Mouse (Mus musculus): Measurements from ENCODE around the gene Ehf. TPM values are rescaled to one million over a fixed set of nuclear protein-coding genes. Genes with fewer than 3 reads are reported as not detected.

The Ehf gene
- polyA plus RNA-seq, 1 experiment from 2014 or later, result 0.20 TPM

GRCm38 (mm10) chr2:103294526-103294925, 8.6 kb downstream of the Ehf start:
- H3K27ac ChIP-seq (replicated peaks), result no peak overlapping the region
- no peak for ATAC-seq (ENCODE audit: insufficient read depth)
- no peaks in the 10 kb centered on the region for H3K9me3 ChIP-seq (replicated peaks)
- H3K36me3 ChIP-seq (replicated peaks), result no peaks in the 10 kb centered on the region
- 35% methylated on average over 3 of the region's 3 CpGs for WGBS (ENCODE audit: insufficient replicate concordance)
- H3K4me3 ChIP-seq (replicated peaks), result no peak overlapping the region
- H3K4me1 ChIP-seq (replicated peaks), result peaks cover 17% of the 10 kb centered on the region
- no peak overlapping the region for H3K9ac ChIP-seq
- H3K27me3 ChIP-seq, result no peaks in the 10 kb centered on the region; the same call in 1 of the 2 replicates
- no peak overlapping the region for H3K4me2 ChIP-seq

GRCm38 (mm10) chr2:103293751-103294150, 9.3 kb downstream of the Ehf start:
- no peak overlapping the region for H3K4me2 ChIP-seq
- H3K36me3 ChIP-seq (replicated peaks), result no peaks in the 10 kb centered on the region
- peaks cover 10% of the 10 kb centered on the region for H3K4me1 ChIP-seq (replicated peaks)
- ATAC-seq (ENCODE audit: insufficient read depth), result no peak
- H3K27ac ChIP-seq (replicated peaks), result no peak overlapping the region
- H3K9ac ChIP-seq, result no peak overlapping the region
- WGBS (ENCODE audit: insufficient replicate concordance), result 67% methylated on average over 5 of the region's 5 CpGs
- H3K4me3 ChIP-seq (replicated peaks), result no peak overlapping the region
- no peaks in the 10 kb centered on the region for H3K9me3 ChIP-seq (replicated peaks)
- H3K27me3 ChIP-seq, result no peaks in the 10 kb centered on the region; the same call in 1 of the 2 replicates

GRCm38 (mm10) chr2:103293214-103293613, 9.9 kb downstream of the Ehf start:
- no peak overlapping the region for H3K4me2 ChIP-seq
- ATAC-seq (ENCODE audit: insufficient read depth), result no peak
- H3K36me3 ChIP-seq (replicated peaks), result no peaks in the 10 kb centered on the region
- H3K27ac ChIP-seq (replicated peaks), result no peak overlapping the region
- H3K27me3 ChIP-seq, result no peaks in the 10 kb centered on the region; the same call in 1 of the 2 replicates
- H3K9me3 ChIP-seq (replicated peaks), result no peaks in the 10 kb centered on the region
- no peak overlapping the region for H3K4me3 ChIP-seq (replicated peaks)
- H3K4me1 ChIP-seq (replicated peaks), result peaks cover 4% of the 10 kb centered on the region; the same call in 1 of the 2 replicates
- WGBS (ENCODE audit: insufficient replicate concordance), result 47% methylated on average over 3 of the region's 3 CpGs
- no peak overlapping the region for H3K9ac ChIP-seq

- Histone ChIP-seq H3K27me3 (peaks cover 3% of the 10 kb centered on the region; the same call in 1 of the 2 replicates), H3K9ac (no peak overlapping the region), H3K9me3 (replicated peaks) (no peaks in the 10 kb centered on the region), H3K36me3 (replicated peaks) (no peaks in the 10 kb centered on the region), H3K4me2 (no peak overlapping the region), H3K4me3 (replicated peaks) (no peak overlapping the region), H3K4me1 (replicated peaks) (no peaks in the 10 kb centered on the region), H3K27ac (replicated peaks) (no peak overlapping the region)
- no peak for ATAC-seq (ENCODE audit: insufficient read depth)
- WGBS (ENCODE audit: insufficient replicate concordance), result 29% methylated on average over 2 of the region's 2 CpGs
Observed at GRCm38 (mm10) chr2:103290705-103291269, 12.3 kb downstream of the Ehf start.

- Histone ChIP-seq H3K4me3 (replicated peaks) (no peak overlapping the region), H3K4me2 (no peak overlapping the region), H3K9me3 (replicated peaks) (no peaks in the 10 kb centered on the region), H3K9ac (no peak overlapping the region), H3K36me3 (replicated peaks) (no peaks in the 10 kb centered on the region), H3K27ac (replicated peaks) (no peak overlapping the region), H3K27me3 (peaks cover 3% of the 10 kb centered on the region; the same call in 1 of the 2 replicates), H3K4me1 (replicated peaks) (0 out of 2 replicates have a peak, but pooled peaks cover 2% of the 10 kb centered on the region)
- 59% methylated on average over 3 of the region's 3 CpGs for WGBS (ENCODE audit: insufficient replicate concordance)
- no peak for ATAC-seq (ENCODE audit: insufficient read depth)
Observed at GRCm38 (mm10) chr2:103290167-103290566, 12.9 kb downstream of the Ehf start.

- H3K9me3 ChIP-seq (replicated peaks), result no peaks in the 10 kb centered on the region
- WGBS (ENCODE audit: insufficient replicate concordance), result 63% methylated on average over 7 of the region's 7 CpGs
- H3K9ac ChIP-seq, result no peak overlapping the region
- 0 out of 2 replicates have a peak, but pooled peaks cover 2% of the 10 kb centered on the region for H3K4me1 ChIP-seq (replicated peaks)
- H3K4me3 ChIP-seq (replicated peaks), result no peak overlapping the region
- peaks cover 3% of the 10 kb centered on the region; the same call in 1 of the 2 replicates for H3K27me3 ChIP-seq
- no peak overlapping the region for H3K4me2 ChIP-seq
- no peak for ATAC-seq (ENCODE audit: insufficient read depth)
- H3K36me3 ChIP-seq (replicated peaks), result no peaks in the 10 kb centered on the region
- H3K27ac ChIP-seq (replicated peaks), result no peak overlapping the region
Observed at GRCm38 (mm10) chr2:103289407-103289950, 13.6 kb downstream of the Ehf start.

GRCm38 (mm10) chr2:103287716-103288115, 15.4 kb downstream of the Ehf start:
- no peak overlapping the region for H3K9ac ChIP-seq
- WGBS (ENCODE audit: insufficient replicate concordance), result 69% methylated on average over 5 of the region's 5 CpGs
- ATAC-seq (ENCODE audit: insufficient read depth), result no peak
- H3K36me3 ChIP-seq (replicated peaks), result no peaks in the 10 kb centered on the region
- 0 out of 2 replicates have a peak, but pooled peaks cover 2% of the 10 kb centered on the region for H3K4me1 ChIP-seq (replicated peaks)
- H3K27ac ChIP-seq (replicated peaks), result no peak overlapping the region
- no peaks in the 10 kb centered on the region for H3K9me3 ChIP-seq (replicated peaks)
- H3K4me3 ChIP-seq (replicated peaks), result no peak overlapping the region
- H3K4me2 ChIP-seq, result no peak overlapping the region
- peaks cover 3% of the 10 kb centered on the region for H3K27me3 ChIP-seq

- Histone ChIP-seq H3K4me2 (no peak overlapping the region), H3K9ac (no peak overlapping the region)
Observed at GRCm38 (mm10) chr2:103285561-103285960, 17.5 kb downstream of the Ehf start.

GRCm38 (mm10) chr2:103283730-103284129, 19.3 kb downstream of the Ehf start:
- H3K36me3 ChIP-seq (replicated peaks), result no peaks in the 10 kb centered on the region
- no peak overlapping the region for H3K27ac ChIP-seq (replicated peaks)
- H3K9ac ChIP-seq, result no peak overlapping the region
- ATAC-seq (ENCODE audit: insufficient read depth), result no peak
- H3K4me1 ChIP-seq (replicated peaks), result 0 out of 2 replicates have a peak, but pooled peaks cover 2% of the 10 kb centered on the region
- H3K4me2 ChIP-seq, result no peak overlapping the region
- 60% methylated on average over 8 of the region's 8 CpGs for WGBS (ENCODE audit: insufficient replicate concordance)
- peaks cover 3% of the 10 kb centered on the region for H3K27me3 ChIP-seq
- H3K4me3 ChIP-seq (replicated peaks), result no peak overlapping the region
- no peaks in the 10 kb centered on the region for H3K9me3 ChIP-seq (replicated peaks)

More at GRCm38 (mm10) chr2:103285561-103285960, 17.5 kb downstream of the Ehf start:
- Histone ChIP-seq H3K36me3 (replicated peaks) (no peaks in the 10 kb centered on the region), H3K27me3 (peaks cover 3% of the 10 kb centered on the region), H3K4me1 (replicated peaks) (0 out of 2 replicates have a peak, but pooled peaks cover 2% of the 10 kb centered on the region), H3K9me3 (replicated peaks) (no peaks in the 10 kb centered on the region), H3K4me3 (replicated peaks) (no peak overlapping the region), H3K27ac (replicated peaks) (no peak overlapping the region)
- 34% methylated on average over 2 of the region's 2 CpGs for WGBS (ENCODE audit: insufficient replicate concordance)
- no peak for ATAC-seq (ENCODE audit: insufficient read depth)

- 16% methylated on average over 8 of the region's 8 CpGs for WGBS (ENCODE audit: insufficient replicate concordance)
Observed at GRCm38 (mm10) chr2:103282184-103282750, 20.8 kb downstream of the Ehf start.

GRCm38 (mm10) chr2:103279927-103280326, 23.2 kb downstream of the Ehf start:
- Histone ChIP-seq H3K4me3 (replicated peaks) (no peak overlapping the region), H3K9ac (no peak overlapping the region), H3K4me2 (no peak overlapping the region), H3K4me1 (replicated peaks) (no peaks in the 10 kb centered on the region), H3K27me3 (no peaks in the 10 kb centered on the region; the same call in 1 of the 2 replicates), H3K27ac (replicated peaks) (no peak overlapping the region), H3K9me3 (replicated peaks) (no peaks in the 10 kb centered on the region), H3K36me3 (replicated peaks) (no peaks in the 10 kb centered on the region)
- WGBS (ENCODE audit: insufficient replicate concordance), result 65% methylated on average over 1 of the region's 1 CpGs
- ATAC-seq (ENCODE audit: insufficient read depth), result no peak

More at GRCm38 (mm10) chr2:103282184-103282750, 20.8 kb downstream of the Ehf start:
- Histone ChIP-seq H3K36me3 (replicated peaks) (no peaks in the 10 kb centered on the region), H3K4me2 (no peak overlapping the region), H3K27ac (replicated peaks) (no peak overlapping the region), H3K27me3 (peaks cover 3% of the 10 kb centered on the region), H3K4me1 (replicated peaks) (0 out of 2 replicates have a peak, but pooled peaks cover 2% of the 10 kb centered on the region), H3K9me3 (replicated peaks) (no peaks in the 10 kb centered on the region), H3K9ac (no peak overlapping the region), H3K4me3 (replicated peaks) (no peak overlapping the region)
- no peak for ATAC-seq (ENCODE audit: insufficient read depth)

All from liver, embryonic 15.5 days (tissue).